Mouse (Mus musculus): ENCODE data around the gene Spout1. TPM values are rescaled to one million over a fixed set of nuclear protein-coding genes. Genes with fewer than 3 reads are reported as not detected.

Spout1 gene
- 59.2 and 60.5 TPM in 2 replicates for polyA plus RNA-seq (2012; rRNA removed)

DNA sequence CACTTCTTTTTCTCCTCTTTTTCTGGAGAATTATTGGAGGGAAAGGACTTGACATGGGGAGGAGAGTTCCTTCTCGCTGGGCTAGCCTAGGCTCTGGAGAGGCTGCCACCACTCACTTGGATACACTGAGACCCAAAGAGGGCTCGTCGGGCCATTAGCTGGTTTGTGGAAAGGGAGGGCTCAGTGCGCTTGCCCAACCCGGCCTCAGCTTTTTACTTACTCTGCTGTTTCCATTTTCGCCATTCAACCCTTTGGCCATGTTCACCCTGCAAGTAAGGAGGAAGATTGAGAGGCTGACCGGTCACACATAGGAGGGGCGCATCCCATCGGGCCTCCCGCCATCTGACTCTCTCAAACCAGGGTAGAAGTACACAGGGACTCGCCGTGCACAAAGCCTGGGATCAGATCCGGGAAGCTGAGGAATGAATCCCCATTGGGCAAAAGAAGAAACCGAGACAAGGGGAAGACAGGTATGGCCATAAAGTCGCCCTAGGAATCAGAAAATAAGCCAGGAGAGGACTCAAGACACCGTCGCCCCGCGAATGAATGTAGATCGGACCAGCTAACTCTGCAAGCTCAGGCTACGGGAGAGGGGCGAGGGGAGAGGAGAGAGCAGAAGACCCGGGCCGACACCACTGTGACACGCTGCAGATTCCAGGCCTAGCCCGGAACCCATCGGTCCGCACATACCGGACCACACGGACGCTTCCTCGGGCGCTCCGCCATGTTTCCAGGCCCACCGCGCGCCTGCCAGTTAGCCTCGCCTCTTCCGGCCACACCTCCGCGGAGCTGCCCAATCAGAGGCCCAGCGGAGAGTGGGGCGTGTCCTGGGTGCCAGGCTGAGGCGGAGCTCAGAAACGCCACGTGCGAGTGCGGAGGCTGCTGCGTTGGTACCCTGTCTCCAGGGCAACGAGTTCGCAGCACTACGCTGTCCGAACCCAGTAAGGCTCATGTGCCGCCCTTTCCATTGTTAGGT is at the start of gene Spout1:
Gene Spout1, minus strand, starts transcription at position 760 of the 976 bp plus-strand sequence.

GRCm38 (mm10) chr2:30205629-30206357 is 27.5 kb upstream of the Spout1 start, which contains the start of gene Kyat1:
Kyat1 (minus strand) TSS chr2:30205847.

DNA sequence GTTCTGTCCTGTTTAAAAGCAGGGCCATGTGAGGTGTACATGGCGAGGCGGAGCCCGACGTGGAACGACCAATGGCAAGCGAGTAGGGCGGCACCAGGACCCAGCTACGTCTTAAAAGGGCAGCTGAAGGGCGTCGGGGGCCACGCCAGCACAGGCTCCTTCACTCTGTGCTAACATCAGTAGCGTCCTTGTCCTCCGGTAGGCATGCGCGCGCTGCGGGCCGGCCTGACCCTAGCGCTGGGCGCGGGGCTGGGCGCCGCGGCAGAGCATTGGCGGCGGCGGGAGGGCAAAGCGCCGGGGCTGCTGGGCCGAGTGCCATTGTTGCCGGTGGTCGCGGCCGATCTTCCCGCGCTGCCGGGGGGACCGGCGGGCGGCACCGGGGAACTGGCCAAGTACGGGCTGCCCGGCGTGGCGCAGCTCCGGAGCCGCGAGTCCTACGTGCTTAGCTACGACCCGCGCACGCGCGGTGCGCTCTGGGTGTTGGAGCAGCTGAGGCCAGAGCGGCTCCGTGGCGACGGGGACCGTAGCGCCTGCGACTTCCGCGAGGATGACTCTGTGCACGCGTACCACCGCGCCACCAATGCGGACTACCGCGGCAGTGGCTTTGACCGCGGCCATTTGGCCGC is 6.8 kb downstream of the Spout1 start, which contains the start of gene Endog:
Gene Endog, plus strand, starts transcription at position 123 of the 626 bp plus-strand sequence.

GRCm38 (mm10) chr2:30133613-30134377 is 44.5 kb downstream of the Spout1 start, which contains the start of gene Tbc1d13:
Tbc1d13 (plus strand) TSS chr2:30133746.

GRCm38 (mm10) chr2:30124472-30125274 is 53.6 kb downstream of the Spout1 start, which contains the start of gene Zer1:
Zer1 (minus strand) TSS chr2:30124585.

Other genes starting within 250 kb of the Spout1 start
- gene Gle1, start 243.0 kb downstream of the Spout1 start, polyA plus RNA-seq (2012; rRNA removed) = 40.0 and 50.5 TPM in 2 replicates
- 265 and 291 TPM in 2 replicates for gene Sptan1, start 212.9 kb downstream of the Spout1 start, polyA plus RNA-seq (2012; rRNA removed)
- 31.5 and 32.4 TPM in 2 replicates for gene Wdr34, start 129.6 kb downstream of the Spout1 start, polyA plus RNA-seq (2012; rRNA removed)
- gene Set, start 121.1 kb downstream of the Spout1 start, polyA plus RNA-seq (2012; rRNA removed) = 683 and 2,388 TPM in 2 replicates
- 17.4 and 28.0 TPM in 2 replicates for gene Pkn3, start 100.8 kb downstream of the Spout1 start, polyA plus RNA-seq (2012; rRNA removed)
- gene Zdhhc12, start 84.8 kb downstream of the Spout1 start, polyA plus RNA-seq (2012; rRNA removed) = 22.3 and 37.3 TPM in 2 replicates
- 26.9 and 42.9 TPM in 2 replicates for gene Zer1, start 53.9 kb downstream of the Spout1 start, polyA plus RNA-seq (2012; rRNA removed)
- gene Tbc1d13, start 44.7 kb downstream of the Spout1 start, polyA plus RNA-seq (2012; rRNA removed) = 43.4 and 48.1 TPM in 2 replicates
- gene Endog, start 7.0 kb downstream of the Spout1 start, polyA plus RNA-seq (2012; rRNA removed) = 10.5 and 11.2 TPM in 2 replicates
- 14.1 and 17.2 TPM in 2 replicates for gene Kyat1, start 27.4 kb upstream of the Spout1 start, polyA plus RNA-seq (2012; rRNA removed)
- gene Lrrc8a, start 59.3 kb upstream of the Spout1 start, polyA plus RNA-seq (2012; rRNA removed) = 17.0 and 25.4 TPM in 2 replicates
- gene Gm28035, start 62.1 kb upstream of the Spout1 start, polyA plus RNA-seq (2012; rRNA removed) = 4.9 and 10.7 TPM in 2 replicates
- 7.4 and 9.1 TPM in 2 replicates for gene Phyhd1, start 87.7 kb upstream of the Spout1 start, polyA plus RNA-seq (2012; rRNA removed)
- gene Gm28038, start 102.6 kb upstream of the Spout1 start, polyA plus RNA-seq (2012; rRNA removed) = not detected in 2 replicates
- gene Dolk, start 107.9 kb upstream of the Spout1 start, polyA plus RNA-seq (2012; rRNA removed) = 8.1 and 10.7 TPM in 2 replicates
- gene Nup188, start 107.9 kb upstream of the Spout1 start, polyA plus RNA-seq (2012; rRNA removed) = 37.5 and 56.2 TPM in 2 replicates
- 98.2 and 111 TPM in 2 replicates for gene Sh3glb2, start 180.9 kb upstream of the Spout1 start, polyA plus RNA-seq (2012; rRNA removed)
- gene Miga2, start 185.8 kb upstream of the Spout1 start, polyA plus RNA-seq (2012; rRNA removed) = 30.4 and 37.9 TPM in 2 replicates
- 31.9 and 49.0 TPM in 2 replicates for gene Dolpp1, start 213.8 kb upstream of the Spout1 start, polyA plus RNA-seq (2012; rRNA removed)
- 10.8 and 19.5 TPM in 2 replicates for gene Crat, start 237.4 kb upstream of the Spout1 start, polyA plus RNA-seq (2012; rRNA removed)
- 117 and 122 TPM in 2 replicates for gene Ptpa, start 237.6 kb upstream of the Spout1 start, polyA plus RNA-seq (2012; rRNA removed)